Mouse (Mus musculus) heart, embryonic 13.5 days (tissue): ENCODE measurements around the gene Cdhr2. TPM values are rescaled to one million over a fixed set of nuclear protein-coding genes. Genes with fewer than 3 reads are reported as not detected.
A peak's percentile ranks its signal among the peaks of the same experiment; 100 is the strongest.

Experiments used
- ATAC-seq: fragments of 200-750 bp; cut with Nextera tagmentation; 2 replicates; pipeline ENCODE4 v1.8.0; 2017; ENCODE audit warnings: moderate TSS enrichment; ENCODE audit not compliant: insufficient number of reproducible peaks, low FRiP score, low TSS enrichment; ENCODE audit errors: extremely low read depth
- H3K27ac ChIP-seq: fragments of 300-500 bp; sonication (generic); replicated peaks from 2 replicates; pipeline ENCODE4 v1.5.1; 2015; ENCODE audit warnings: moderate library complexity, mild to moderate bottlenecking, inconsistent platforms
- H3K27me3 ChIP-seq: fragments of 300-500 bp; sonication (generic); replicated peaks from 2 replicates; pipeline ENCODE4 v1.6.1; 2015; ENCODE audit warnings: mild to moderate bottlenecking, inconsistent platforms
- H3K36me3 ChIP-seq: fragments of 300-500 bp; sonication (generic); 2 replicates; pipeline ENCODE4 v1.6.1; 2015; ENCODE audit warnings: mild to moderate bottlenecking, inconsistent platforms
- H3K4me1 ChIP-seq: fragments of 300-500 bp; sonication (generic); 2 replicates; pipeline ENCODE4 v1.6.1; 2015; ENCODE audit warnings: inconsistent platforms
- H3K4me2 ChIP-seq: fragments of 300-500 bp; sonication (generic); 2 replicates; pipeline ENCODE4 v1.6.1; 2015; ENCODE audit warnings: inconsistent platforms, mild to moderate bottlenecking, moderate library complexity
- H3K4me3 ChIP-seq: fragments of 300-500 bp; sonication (generic); 2 replicates; pipeline ENCODE4 v1.5.1; 2015; ENCODE audit warnings: moderate library complexity, mild to moderate bottlenecking, inconsistent platforms
- H3K9ac ChIP-seq: fragments of 300-500 bp; sonication (generic); 2 replicates; pipeline ENCODE4 v1.6.1; 2015; ENCODE audit warnings: inconsistent platforms, mild to moderate bottlenecking, moderate library complexity
- H3K9me3 ChIP-seq: fragments of 300-500 bp; sonication (generic); 2 replicates; pipeline ENCODE4 v1.6.1; 2016; ENCODE audit warnings: inconsistent platforms
- WGBS: fragments of 180-500 bp; shearing (Covaris S2); methylation state at CpG from one replicate; pipeline ENCODE4 v1.1.7; 2015; ENCODE audit warnings: mixed read lengths; 5-methylcytosine and 5-hydroxymethylcytosine counted together
- polyA plus RNA-seq: library from polyadenylated mRNA; unstranded; fragments of >200 nt; fragmentation: Nextera tagmentation; extraction: Ambion mirVana; gene quantifications from 2 replicates; pipeline ENCODE4 v1.2.1, GENCODE M21; 2015

Cdhr2 gene
- polyA plus RNA-seq, 1 experiment from 2014 or later: not detected

GRCm38 (mm10) chr13:54765281-54766191 is 64.3 kb downstream of the Cdhr2 start:
- 5% methylated on average over 44 of the region's 44 CpGs for WGBS
- H3K27ac ChIP-seq: no peak overlapping the region
- H3K9ac ChIP-seq: no peak overlapping the region
- H3K4me2 ChIP-seq: peak overlapping the region; percentile 62
- peaks cover 13% of the 10 kb centered on the region for H3K4me1 ChIP-seq
- peaks cover 77% of the 10 kb centered on the region for H3K27me3 ChIP-seq
- H3K36me3 ChIP-seq: no peaks in the 10 kb centered on the region
- H3K4me3 ChIP-seq: peak overlapping the region; percentile 39
- no peak for ATAC-seq
- peaks cover 4% of the 10 kb centered on the region; the same call in 1 of the 2 replicates for H3K9me3 ChIP-seq

- H3K4me3 ChIP-seq: peak within 1 kb of the TSS; percentile 39
- 0 out of 2 replicates have a peak within 1 kb of the TSS, but pooled peaks have one; percentile 3 for H3K9ac ChIP-seq
- H3K4me1 ChIP-seq: peaks cover 13% of the 10 kb centered on the region
- peaks cover 4% of the 10 kb centered on the region; the same call in 1 of the 2 replicates for H3K9me3 ChIP-seq
- ATAC-seq: no peak
- H3K4me2 ChIP-seq: peak within 1 kb of the TSS; percentile 62
- no peaks in the 10 kb centered on the region for H3K36me3 ChIP-seq
- peaks cover 70% of the 10 kb centered on the region for H3K27me3 ChIP-seq
- no peak within 1 kb of the TSS for H3K27ac ChIP-seq
- under 1% methylated on average over 35 of the region's 35 CpGs for WGBS
Measured at GRCm38 (mm10) chr13:54766192-54766768, 65.0 kb downstream of the Cdhr2 start, which contains the start of gene Sncb. Gene Sncb (minus strand): TSS chr13:54766595.

- Histone ChIP-seq H3K4me1 (peaks cover 13% of the 10 kb centered on the region), H3K36me3 (no peaks in the 10 kb centered on the region), H3K9ac (no peak overlapping the region), H3K27ac (no peak overlapping the region), H3K4me2 (no peak overlapping the region), H3K27me3 (peaks cover 63% of the 10 kb centered on the region), H3K4me3 (no peak overlapping the region), H3K9me3 (peaks cover 4% of the 10 kb centered on the region; the same call in 1 of the 2 replicates)
- no peak for ATAC-seq
- WGBS: 76% methylated on average over 4 of the region's 4 CpGs
Measured at GRCm38 (mm10) chr13:54767012-54767411, 65.8 kb downstream of the Cdhr2 start.

- H3K4me1 ChIP-seq: peaks cover 6% of the 10 kb centered on the region; the same call in 1 of the 2 replicates
- no peak overlapping the region for H3K27ac ChIP-seq
- 56% methylated on average over 3 of the region's 3 CpGs for WGBS
- H3K9me3 ChIP-seq: peaks cover 8% of the 10 kb centered on the region; the same call in 1 of the 2 replicates
- H3K4me2 ChIP-seq: no peak overlapping the region
- H3K27me3 ChIP-seq: 0 out of 2 replicates have a peak, but pooled peaks cover 4% of the 10 kb centered on the region
- H3K36me3 ChIP-seq: no peaks in the 10 kb centered on the region
- no peak overlapping the region for H3K9ac ChIP-seq
- H3K4me3 ChIP-seq: no peak overlapping the region
- no peak for ATAC-seq
Measured at GRCm38 (mm10) chr13:54780592-54780991, 79.3 kb downstream of the Cdhr2 start.

GRCm38 (mm10) chr13:54781086-54781485 is 79.8 kb downstream of the Cdhr2 start:
- ATAC-seq: no peak
- no peak overlapping the region for H3K27ac ChIP-seq
- peaks cover 6% of the 10 kb centered on the region; the same call in 1 of the 2 replicates for H3K4me1 ChIP-seq
- H3K4me2 ChIP-seq: no peak overlapping the region
- peaks cover 5% of the 10 kb centered on the region for H3K27me3 ChIP-seq
- no peaks in the 10 kb centered on the region for H3K36me3 ChIP-seq
- WGBS: 77% methylated on average over 3 of the region's 3 CpGs
- H3K4me3 ChIP-seq: no peak overlapping the region
- H3K9ac ChIP-seq: no peak overlapping the region
- H3K9me3 ChIP-seq: peaks cover 8% of the 10 kb centered on the region; the same call in 1 of the 2 replicates

GRCm38 (mm10) chr13:54783235-54783634 is 82.0 kb downstream of the Cdhr2 start:
- H3K27me3 ChIP-seq: peaks cover 22% of the 10 kb centered on the region
- H3K4me2 ChIP-seq: no peak overlapping the region
- peaks cover 6% of the 10 kb centered on the region; the same call in 1 of the 2 replicates for H3K4me1 ChIP-seq
- H3K9ac ChIP-seq: no peak overlapping the region
- ATAC-seq: no peak
- no peak overlapping the region for H3K4me3 ChIP-seq
- WGBS: 33% methylated on average over 2 of the region's 2 CpGs
- no peaks in the 10 kb centered on the region for H3K9me3 ChIP-seq
- H3K27ac ChIP-seq: no peak overlapping the region
- H3K36me3 ChIP-seq: no peaks in the 10 kb centered on the region

- no peak for ATAC-seq
- WGBS: 75% methylated on average over 4 of the region's 4 CpGs
- Histone ChIP-seq H3K27ac (no peak within 1 kb of the TSS), H3K36me3 (no peaks in the 10 kb centered on the region), H3K4me3 (no peak within 1 kb of the TSS), H3K9ac (no peak within 1 kb of the TSS), H3K27me3 (peaks cover 27% of the 10 kb centered on the region), H3K4me2 (no peak within 1 kb of the TSS), H3K9me3 (no peaks in the 10 kb centered on the region), H3K4me1 (peaks cover 6% of the 10 kb centered on the region; the same call in 1 of the 2 replicates)
Measured at GRCm38 (mm10) chr13:54783698-54784097, 82.4 kb downstream of the Cdhr2 start, which contains the start of gene Eif4e1b. Gene Eif4e1b (plus strand): TSS chr13:54783998.

Other genes with a start within 250 kb of the Cdhr2 start
- gene Thoc3, start 232.6 kb upstream of the Cdhr2 start, polyA plus RNA-seq: 76.7 and 83.8 TPM in 2 replicates
- gene Simc1, start 197.7 kb upstream of the Cdhr2 start, polyA plus RNA-seq: 5.4 and 5.7 TPM in 2 replicates
- 110 and 122 TPM in 2 replicates for gene 4833439L19Rik, start 136.0 kb upstream of the Cdhr2 start, polyA plus RNA-seq
- 19.0 and 19.2 TPM in 2 replicates for gene Arl10, start 126.4 kb upstream of the Cdhr2 start, polyA plus RNA-seq
- 60.6 and 60.9 TPM in 2 replicates for gene Nop16, start 111.4 kb upstream of the Cdhr2 start, polyA plus RNA-seq
- gene Higd2a, start 111.3 kb upstream of the Cdhr2 start, polyA plus RNA-seq: 229 and 258 TPM in 2 replicates
- gene Cltb, start 90.1 kb upstream of the Cdhr2 start, polyA plus RNA-seq: 44.6 and 50.3 TPM in 2 replicates
- gene Faf2, start 79.7 kb upstream of the Cdhr2 start, polyA plus RNA-seq: 42.6 and 45.5 TPM in 2 replicates
- gene Rnf44, start 7.6 kb upstream of the Cdhr2 start, polyA plus RNA-seq: 53.2 and 54.8 TPM in 2 replicates
- gene Gprin1, start 48.4 kb downstream of the Cdhr2 start, polyA plus RNA-seq: not detected in 2 replicates
- not detected in 2 replicates for gene Sncb, start 65.1 kb downstream of the Cdhr2 start, polyA plus RNA-seq
- gene Eif4e1b, start 82.5 kb downstream of the Cdhr2 start, polyA plus RNA-seq: not detected in 2 replicates
- 5.3 TPM in 2 replicates for gene Tspan17, start 87.9 kb downstream of the Cdhr2 start, polyA plus RNA-seq
- 2.3 and 2.6 TPM in 2 replicates for gene Unc5a, start 247.9 kb downstream of the Cdhr2 start, polyA plus RNA-seq